Mouse (Mus musculus) gastrocnemius, adult 8-10 months (tissue): ENCODE measurements around the gene Zfp961. TPM values are rescaled to one million over a fixed set of nuclear protein-coding genes. Genes with fewer than 3 reads are reported as not detected.
"Not testable (repeated sequence)": the region's sequence is repeated elsewhere in the genome, so short reads cannot be mapped to it uniquely, and the experiment has no call there.

Experiments
- DNase-seq, 2 experiments: peaks; one replicate each; pipeline ENCODE4 v3.0.0; 2022; ENCODE audit warnings: low spot score in 2 of 2
- total RNA-seq, 4 experiments: library from RNA; stranded (reverse); gene quantifications; 2 replicates each; pipeline ENCODE4 v1.2.4; 2022

The Zfp961 gene
- 1 to 10 TPM; 1.3 to 2.3 (median 2.2) TPM for total RNA-seq

- DNase-seq: peak; percentile 92 to 93
Observed at GRCm38 (mm10) chr8:71950482-71951221, at the start of gene Zfp961. TSS of gene Zfp961 (plus strand) at chr8:71951038.

GRCm38 (mm10) chr8:71903084-71903483 lies 47.8 kb upstream of the Zfp961 start:
- DNase-seq: not testable (repeated sequence)

- DNase-seq: no peak
Observed at GRCm38 (mm10) chr8:71906809-71907208, 44.0 kb upstream of the Zfp961 start.

- DNase-seq: no peak
Observed at GRCm38 (mm10) chr8:71907798-71908257, 43.0 kb upstream of the Zfp961 start.

GRCm38 (mm10) chr8:71908309-71909261 lies 42.3 kb upstream of the Zfp961 start, which contains the start of the genes Zfp882 and Zfp617:
TSS of gene Zfp882 (plus strand) at chr8:71908608.
TSS of gene Zfp617 (plus strand) at chr8:71908635.
- peak; percentile 73 to 78 for DNase-seq

GRCm38 (mm10) chr8:71912286-71912685 lies 38.6 kb upstream of the Zfp961 start:
- no peak for DNase-seq

GRCm38 (mm10) chr8:71922567-71923401 lies 28.1 kb upstream of the Zfp961 start:
- DNase-seq: peak; percentile 86 to 92

- DNase-seq: no peak
Observed at GRCm38 (mm10) chr8:71925791-71926190, 25.0 kb upstream of the Zfp961 start.

GRCm38 (mm10) chr8:71926551-71926950 lies 24.3 kb upstream of the Zfp961 start:
- DNase-seq: no peak

- no peak for DNase-seq
Observed at GRCm38 (mm10) chr8:71927779-71928178, 23.1 kb upstream of the Zfp961 start.

GRCm38 (mm10) chr8:71938037-71938436 lies 12.8 kb upstream of the Zfp961 start:
- not testable (repeated sequence) for DNase-seq

- no peak for DNase-seq
Observed at GRCm38 (mm10) chr8:71940293-71941208, 10.3 kb upstream of the Zfp961 start.

- DNase-seq: no peak
Observed at GRCm38 (mm10) chr8:71941776-71942175, 9.1 kb upstream of the Zfp961 start.

- DNase-seq: no peak
Observed at GRCm38 (mm10) chr8:71948624-71949023, 2.2 kb upstream of the Zfp961 start.

GRCm38 (mm10) chr8:71951436-71952161 lies 761 bp downstream of the Zfp961 start:
- DNase-seq: no peak

GRCm38 (mm10) chr8:71952489-71952888 lies 1.7 kb downstream of the Zfp961 start:
- no peak for DNase-seq

GRCm38 (mm10) chr8:71952961-71953700 lies 2.3 kb downstream of the Zfp961 start:
- DNase-seq: not testable (repeated sequence)

GRCm38 (mm10) chr8:71954666-71955065 lies 3.8 kb downstream of the Zfp961 start:
- DNase-seq: no peak

- no peak for DNase-seq
Observed at GRCm38 (mm10) chr8:71960483-71960882, 9.6 kb downstream of the Zfp961 start.
